Mouse (Mus musculus): ENCODE measurements around the gene Adcy9. TPM values are rescaled to one million over a fixed set of nuclear protein-coding genes. Genes with fewer than 3 reads are reported as not detected.

Adcy9 gene
- polyA plus RNA-seq, 1 experiment from 2014 or later = 0.84 TPM

GRCm38 (mm10) chr16:4413988-4414880, 6.1 kb downstream of the Adcy9 start:
- Histone ChIP-seq H3K4me2 (ENCODE audit: low read depth, low read length, severe bottlenecking) (no peak overlapping the region), H3K9ac (ENCODE audit: low read length) (no peak overlapping the region), H3K4me1 (replicated peaks; ENCODE audit: control insufficient read depth, insufficient read depth, low read length) (peaks cover 7% of the 10 kb centered on the region; the same call in 1 of the 2 replicates), H3K4me3 (ENCODE audit: low read depth, low read length) (no peak overlapping the region), H3K9me3 (ENCODE audit: control insufficient read depth, low read length) (no peaks in the 10 kb centered on the region), H3K36me3 (ENCODE audit: control insufficient read depth, insufficient read depth, low read length) (no peaks in the 10 kb centered on the region), H3K27ac (ENCODE audit: low read depth, low read length) (no peak overlapping the region), H3K27me3 (ENCODE audit: control insufficient read depth, insufficient read depth, low read length) (peaks cover 11% of the 10 kb centered on the region)
- DNase-seq (ENCODE audit: low spot score) (no peak), ATAC-seq (replicated peaks; ENCODE audit: low FRiP score) (no peak)
- WGBS = 79% methylated on average over 9 of the region's 9 CpGs

GRCm38 (mm10) chr16:4413301-4413700, 7.0 kb downstream of the Adcy9 start:
- ATAC-seq (replicated peaks; ENCODE audit: low FRiP score) = no peak
- DNase-seq (ENCODE audit: low spot score) = no peak

GRCm38 (mm10) chr16:4412298-4412697, 8.0 kb downstream of the Adcy9 start:
- H3K4me2 ChIP-seq (ENCODE audit: low read depth, low read length, severe bottlenecking) = no peak overlapping the region
- no peaks in the 10 kb centered on the region for H3K27me3 ChIP-seq (ENCODE audit: control insufficient read depth, insufficient read depth, low read length)
- H3K9me3 ChIP-seq (ENCODE audit: control insufficient read depth, low read length) = no peaks in the 10 kb centered on the region
- 94% methylated on average over 4 of the region's 4 CpGs for WGBS
- no peaks in the 10 kb centered on the region for H3K36me3 ChIP-seq (ENCODE audit: control insufficient read depth, insufficient read depth, low read length)
- ATAC-seq (replicated peaks; ENCODE audit: low FRiP score) (no peak), DNase-seq (ENCODE audit: low spot score) (no peak)
- H3K4me1 ChIP-seq (replicated peaks; ENCODE audit: control insufficient read depth, insufficient read depth, low read length) = no peaks in the 10 kb centered on the region
- H3K9ac ChIP-seq (ENCODE audit: low read length) = no peak overlapping the region
- H3K27ac ChIP-seq (ENCODE audit: low read depth, low read length) = no peak overlapping the region
- no peak overlapping the region for H3K4me3 ChIP-seq (ENCODE audit: low read depth, low read length)

More at GRCm38 (mm10) chr16:4413301-4413700, 7.0 kb downstream of the Adcy9 start:
- Histone ChIP-seq H3K4me1 (replicated peaks; ENCODE audit: control insufficient read depth, insufficient read depth, low read length) (no peaks in the 10 kb centered on the region), H3K4me2 (ENCODE audit: low read depth, low read length, severe bottlenecking) (no peak overlapping the region), H3K36me3 (ENCODE audit: control insufficient read depth, insufficient read depth, low read length) (no peaks in the 10 kb centered on the region), H3K9me3 (ENCODE audit: control insufficient read depth, low read length) (no peaks in the 10 kb centered on the region), H3K4me3 (ENCODE audit: low read depth, low read length) (no peak overlapping the region), H3K9ac (ENCODE audit: low read length) (no peak overlapping the region), H3K27me3 (ENCODE audit: control insufficient read depth, insufficient read depth, low read length) (peaks cover 2% of the 10 kb centered on the region; the same call in 1 of the 2 replicates), H3K27ac (ENCODE audit: low read depth, low read length) (no peak overlapping the region)
- 51% methylated on average over 14 of the region's 14 CpGs for WGBS

- DNase-seq (ENCODE audit: low spot score) (no peak), ATAC-seq (replicated peaks; ENCODE audit: low FRiP score) (no peak)
- no peaks in the 10 kb centered on the region for H3K27me3 ChIP-seq (ENCODE audit: control insufficient read depth, insufficient read depth, low read length)
- no peaks in the 10 kb centered on the region for H3K9me3 ChIP-seq (ENCODE audit: control insufficient read depth, low read length)
- H3K4me3 ChIP-seq (ENCODE audit: low read depth, low read length) = no peak overlapping the region
- H3K36me3 ChIP-seq (ENCODE audit: control insufficient read depth, insufficient read depth, low read length) = no peaks in the 10 kb centered on the region
- H3K4me2 ChIP-seq (ENCODE audit: low read depth, low read length, severe bottlenecking) = no peak overlapping the region
- H3K27ac ChIP-seq (ENCODE audit: low read depth, low read length) = no peak overlapping the region
- no peak overlapping the region for H3K9ac ChIP-seq (ENCODE audit: low read length)
- WGBS = 78% methylated on average over 2 of the region's 2 CpGs
- H3K4me1 ChIP-seq (replicated peaks; ENCODE audit: control insufficient read depth, insufficient read depth, low read length) = no peaks in the 10 kb centered on the region
Observed at GRCm38 (mm10) chr16:4411296-4411695, 9.0 kb downstream of the Adcy9 start.

- DNase-seq (ENCODE audit: low spot score) (no peak), ATAC-seq (replicated peaks; ENCODE audit: low FRiP score) (no peak)
- no peak overlapping the region for H3K9ac ChIP-seq (ENCODE audit: low read length)
- no peaks in the 10 kb centered on the region for H3K27me3 ChIP-seq (ENCODE audit: control insufficient read depth, insufficient read depth, low read length)
- no peak overlapping the region for H3K4me2 ChIP-seq (ENCODE audit: low read depth, low read length, severe bottlenecking)
- no peaks in the 10 kb centered on the region for H3K4me1 ChIP-seq (replicated peaks; ENCODE audit: control insufficient read depth, insufficient read depth, low read length)
- H3K36me3 ChIP-seq (ENCODE audit: control insufficient read depth, insufficient read depth, low read length) = no peaks in the 10 kb centered on the region
- H3K27ac ChIP-seq (ENCODE audit: low read depth, low read length) = no peak overlapping the region
- 67% methylated on average over 2 of the region's 2 CpGs for WGBS
- H3K4me3 ChIP-seq (ENCODE audit: low read depth, low read length) = no peak overlapping the region
- H3K9me3 ChIP-seq (ENCODE audit: control insufficient read depth, low read length) = no peaks in the 10 kb centered on the region
Observed at GRCm38 (mm10) chr16:4407536-4407935, 12.8 kb downstream of the Adcy9 start.

GRCm38 (mm10) chr16:4406706-4407105, 13.6 kb downstream of the Adcy9 start:
- Histone ChIP-seq H3K36me3 (ENCODE audit: control insufficient read depth, insufficient read depth, low read length) (no peaks in the 10 kb centered on the region), H3K9ac (ENCODE audit: low read length) (no peak overlapping the region), H3K4me1 (replicated peaks; ENCODE audit: control insufficient read depth, insufficient read depth, low read length) (no peaks in the 10 kb centered on the region), H3K4me2 (ENCODE audit: low read depth, low read length, severe bottlenecking) (no peak overlapping the region), H3K27me3 (ENCODE audit: control insufficient read depth, insufficient read depth, low read length) (no peaks in the 10 kb centered on the region), H3K9me3 (ENCODE audit: control insufficient read depth, low read length) (no peaks in the 10 kb centered on the region), H3K27ac (ENCODE audit: low read depth, low read length) (no peak overlapping the region), H3K4me3 (ENCODE audit: low read depth, low read length) (no peak overlapping the region)
- ATAC-seq (replicated peaks; ENCODE audit: low FRiP score) (no peak), DNase-seq (ENCODE audit: low spot score) (no peak)
- WGBS = 82% methylated on average over 4 of the region's 4 CpGs

GRCm38 (mm10) chr16:4406047-4406586, 14.2 kb downstream of the Adcy9 start:
- no peak overlapping the region for H3K4me2 ChIP-seq (ENCODE audit: low read depth, low read length, severe bottlenecking)
- H3K9ac ChIP-seq (ENCODE audit: low read length) = no peak overlapping the region
- no peaks in the 10 kb centered on the region for H3K27me3 ChIP-seq (ENCODE audit: control insufficient read depth, insufficient read depth, low read length)
- H3K4me1 ChIP-seq (replicated peaks; ENCODE audit: control insufficient read depth, insufficient read depth, low read length) = no peaks in the 10 kb centered on the region
- H3K36me3 ChIP-seq (ENCODE audit: control insufficient read depth, insufficient read depth, low read length) = no peaks in the 10 kb centered on the region
- H3K27ac ChIP-seq (ENCODE audit: low read depth, low read length) = no peak overlapping the region
- H3K4me3 ChIP-seq (ENCODE audit: low read depth, low read length) = no peak overlapping the region
- H3K9me3 ChIP-seq (ENCODE audit: control insufficient read depth, low read length) = no peaks in the 10 kb centered on the region
- no peak for DNase-seq (ENCODE audit: low spot score)
- ATAC-seq (replicated peaks; ENCODE audit: low FRiP score) = no peak
- 94% methylated on average over 6 of the region's 6 CpGs for WGBS

- H3K9ac ChIP-seq (ENCODE audit: low read length) = no peak overlapping the region
- no peak for DNase-seq (ENCODE audit: low spot score)
- WGBS = 75% methylated on average over 8 of the region's 8 CpGs
- ATAC-seq (replicated peaks; ENCODE audit: low FRiP score) = no peak
- no peak overlapping the region for H3K4me2 ChIP-seq (ENCODE audit: low read depth, low read length, severe bottlenecking)
- H3K36me3 ChIP-seq (ENCODE audit: control insufficient read depth, insufficient read depth, low read length) = no peaks in the 10 kb centered on the region
- no peaks in the 10 kb centered on the region for H3K9me3 ChIP-seq (ENCODE audit: control insufficient read depth, low read length)
- H3K4me1 ChIP-seq (replicated peaks; ENCODE audit: control insufficient read depth, insufficient read depth, low read length) = no peaks in the 10 kb centered on the region
- no peak overlapping the region for H3K4me3 ChIP-seq (ENCODE audit: low read depth, low read length)
- no peak overlapping the region for H3K27ac ChIP-seq (ENCODE audit: low read depth, low read length)
- no peaks in the 10 kb centered on the region for H3K27me3 ChIP-seq (ENCODE audit: control insufficient read depth, insufficient read depth, low read length)
Observed at GRCm38 (mm10) chr16:4404933-4405761, 15.2 kb downstream of the Adcy9 start.

Measured in forebrain, embryonic 11.5 days (tissue).